Mouse (Mus musculus): ENCODE results near the gene Tyk2.
A peak's percentile ranks its signal among the peaks of the same experiment; 100 is the strongest.

The Tyk2 gene

GRCm38 (mm10) chr9:21107607-21108237 lies 23.3 kb downstream of the Tyk2 start:
- no peak for DNase-seq

GRCm38 (mm10) chr9:21105760-21106564 lies 25.1 kb downstream of the Tyk2 start:
- peak; percentile 37 for DNase-seq

GRCm38 (mm10) chr9:21104814-21105213 lies 26.2 kb downstream of the Tyk2 start:
- DNase-seq: no peak

GRCm38 (mm10) chr9:21102076-21102475 lies 29.0 kb downstream of the Tyk2 start:
- DNase-seq: no peak

- no peak for DNase-seq
Measured at GRCm38 (mm10) chr9:21100447-21101161, 30.4 kb downstream of the Tyk2 start.

GRCm38 (mm10) chr9:21097793-21098192 lies 33.2 kb downstream of the Tyk2 start:
- peak; percentile 90 for DNase-seq

GRCm38 (mm10) chr9:21095958-21096357 lies 35.1 kb downstream of the Tyk2 start:
- no peak for DNase-seq

- no peak for DNase-seq
Measured at GRCm38 (mm10) chr9:21093423-21093822, 37.6 kb downstream of the Tyk2 start.

GRCm38 (mm10) chr9:21091707-21092320 lies 39.2 kb downstream of the Tyk2 start, which contains the start of the genes Gm38431 and Raver1:
Gene Gm38431 (minus strand): TSS chr9:21091997.
Gene Raver1 (minus strand): TSS chr9:21092008.
- DNase-seq: peak; percentile 99

- no peak for DNase-seq
Measured at GRCm38 (mm10) chr9:21090972-21091706, 39.9 kb downstream of the Tyk2 start.

GRCm38 (mm10) chr9:21090537-21090936 lies 40.5 kb downstream of the Tyk2 start:
- DNase-seq: no peak

- no peak for DNase-seq
Measured at GRCm38 (mm10) chr9:21083324-21083723, 47.7 kb downstream of the Tyk2 start.

- no peak for DNase-seq
Measured at GRCm38 (mm10) chr9:21081127-21081526, 49.9 kb downstream of the Tyk2 start.

GRCm38 (mm10) chr9:21075625-21076024 lies 55.4 kb downstream of the Tyk2 start:
- no peak for DNase-seq

GRCm38 (mm10) chr9:21074173-21074572 lies 56.9 kb downstream of the Tyk2 start:
- DNase-seq: no peak

GRCm38 (mm10) chr9:21073044-21073840 lies 57.8 kb downstream of the Tyk2 start, which contains the start of the genes Gm49373 and Fdx1l:
Gene Gm49373 (minus strand): TSS chr9:21073096.
Gene Fdx1l (minus strand): TSS chr9:21073614.
- peak; percentile 94 for DNase-seq

- no peak for DNase-seq
Measured at GRCm38 (mm10) chr9:21072641-21073040, 58.4 kb downstream of the Tyk2 start.

- no peak for DNase-seq
Measured at GRCm38 (mm10) chr9:21067006-21067684, 63.9 kb downstream of the Tyk2 start, which contains the start of gene Zglp1. Gene Zglp1 (minus strand): TSS chr9:21067093.

- peak; percentile 89 for DNase-seq
Measured at GRCm38 (mm10) chr9:21062928-21063327, 68.1 kb downstream of the Tyk2 start.

Measured in right cerebral cortex, adult 18-20 months (tissue).